Mouse (Mus musculus) left cerebral cortex, adult 2 months (tissue): ENCODE measurements around the gene Ptprm. TPM values are rescaled to one million over a fixed set of nuclear protein-coding genes. Genes with fewer than 3 reads are reported as not detected.
A peak's percentile ranks its signal among the peaks of the same experiment; 100 is the strongest.

Source experiments
- DNase-seq, 2 experiments: peaks; one replicate each; pipeline ENCODE4 v3.0.0; 2021 to 2022; ENCODE audit warnings: low spot score in 2 of 2, mixed read lengths in 1 of 2; ENCODE audit errors: extremely low spot score in 1 of 2
- H3K27ac ChIP-seq: fragments of 200-600 bp; 2 replicates; pipeline ENCODE4 v1.8.1; 2022
- H3K4me3 ChIP-seq: fragments of 200-600 bp; 2 replicates; pipeline ENCODE4 v1.8.1; 2022
- CTCF ChIP-seq: fragments of 200-600 bp; IDR thresholded peaks from 2 replicates; pipeline ENCODE4 v1.8.1; 2022; ENCODE audit warnings: antibody characterized with exemption, mild to moderate bottlenecking, moderate library complexity
- intact Hi-C: fragments of 180-260 bp; cut with DNase I; formaldehyde crosslinking; loops from one replicate; pipeline ENCODE4 v1.15.1; 2025
- total RNA-seq, 2 experiments: library from RNA; stranded (reverse); gene quantifications; 2 replicates each; pipeline ENCODE4 v1.2.3; 2021

Ptprm gene
- total RNA-seq, 2 experiments from 2014 or later, result 37.6 to 42.5 TPM

GRCm38 (mm10) chr17:67084093-67084492, 270.2 kb downstream of the Ptprm start:
- Histone ChIP-seq H3K4me3 (no peak overlapping the region), H3K27ac (no peak overlapping the region)
- no peak for TF ChIP-seq CTCF
- DNase-seq, result no peak
- intact Hi-C loops, result no loop called here

- Histone ChIP-seq H3K27ac (no peak overlapping the region), H3K4me3 (no peak overlapping the region)
- intact Hi-C loops, result no loop called here
- TF ChIP-seq CTCF, result no peak
- no peak for DNase-seq
These were observed 274.7 kb downstream of the Ptprm start for GRCm38 (mm10) chr17:67079570-67079969.

- no peak overlapping the region for H3K4me3 ChIP-seq
- no peak for TF ChIP-seq CTCF
- intact Hi-C loops, result no loop called here
- DNase-seq, result no peak
- H3K27ac ChIP-seq, result no peak overlapping the region
These were observed 280.7 kb downstream of the Ptprm start for GRCm38 (mm10) chr17:67073580-67073979.

GRCm38 (mm10) chr17:67073139-67073538, 281.1 kb downstream of the Ptprm start:
- no peak for TF ChIP-seq CTCF
- Histone ChIP-seq H3K4me3 (no peak overlapping the region), H3K27ac (no peak overlapping the region)
- no peak for DNase-seq
- intact Hi-C loops, result no loop called here

GRCm38 (mm10) chr17:67071231-67072009, 282.8 kb downstream of the Ptprm start:
- DNase-seq, result peak in 1 of 2 experiments; percentile 26
- H3K27ac ChIP-seq, result no peak overlapping the region
- no peak for TF ChIP-seq CTCF
- intact Hi-C loops, result no loop called here
- H3K4me3 ChIP-seq, result no peak overlapping the region

- DNase-seq, result no peak
- no peak overlapping the region for H3K27ac ChIP-seq
- intact Hi-C loops, result no loop called here
- no peak for TF ChIP-seq CTCF
- no peak overlapping the region for H3K4me3 ChIP-seq
These were observed 290.6 kb downstream of the Ptprm start for GRCm38 (mm10) chr17:67063611-67064010.

GRCm38 (mm10) chr17:67055681-67056080, 298.6 kb downstream of the Ptprm start:
- Histone ChIP-seq H3K27ac (no peak overlapping the region), H3K4me3 (no peak overlapping the region)
- no peak for TF ChIP-seq CTCF
- intact Hi-C loops, result no loop called here
- DNase-seq, result no peak

GRCm38 (mm10) chr17:67054202-67054601, 300.1 kb downstream of the Ptprm start:
- no peak for DNase-seq
- intact Hi-C loops, result no loop called here
- no peak for TF ChIP-seq CTCF
- H3K4me3 ChIP-seq, result no peak overlapping the region
- H3K27ac ChIP-seq, result no peak overlapping the region

GRCm38 (mm10) chr17:67052624-67053314, 301.5 kb downstream of the Ptprm start:
- intact Hi-C loops, result no loop called here
- H3K27ac ChIP-seq, result no peak overlapping the region
- DNase-seq, result no peak
- no peak overlapping the region for H3K4me3 ChIP-seq
- no peak for TF ChIP-seq CTCF

- Histone ChIP-seq H3K27ac (no peak overlapping the region), H3K4me3 (no peak overlapping the region)
- DNase-seq, result no peak
- intact Hi-C loops, result no loop called here
- TF ChIP-seq CTCF, result no peak
These were observed 306.6 kb downstream of the Ptprm start for GRCm38 (mm10) chr17:67047697-67048096.

GRCm38 (mm10) chr17:67038558-67038957, 315.7 kb downstream of the Ptprm start:
- intact Hi-C loops, result no loop called here
- DNase-seq, result no peak
- no peak for TF ChIP-seq CTCF
- Histone ChIP-seq H3K27ac (no peak overlapping the region), H3K4me3 (no peak overlapping the region)

GRCm38 (mm10) chr17:67033547-67033946, 320.7 kb downstream of the Ptprm start:
- Histone ChIP-seq H3K27ac (no peak overlapping the region), H3K4me3 (no peak overlapping the region)
- intact Hi-C loops, result no loop called here
- TF ChIP-seq CTCF, result no peak
- DNase-seq, result no peak

GRCm38 (mm10) chr17:67032021-67032420, 322.2 kb downstream of the Ptprm start:
- no peak for TF ChIP-seq CTCF
- Histone ChIP-seq H3K27ac (no peak overlapping the region), H3K4me3 (no peak overlapping the region)
- intact Hi-C loops, result no loop called here
- no peak for DNase-seq
